Mouse (Mus musculus) thymus, adult 2 months (tissue): ENCODE results near the gene Pnpla6.

Experiments used
- CTCF ChIP-seq: fragments of 200-500 bp; IDR thresholded peaks from 2 replicates; pipeline ENCODE4 v1.5.1; 2012; ENCODE audit warnings: mild to moderate bottlenecking, control low read depth, low read length, moderate library complexity, borderline replicate concordance; ENCODE audit not compliant: control insufficient read depth, poor library complexity, insufficient read depth; ENCODE audit errors: extremely low read depth
- POLR2A ChIP-seq: fragments of 200-500 bp; IDR thresholded peaks from 2 replicates; pipeline ENCODE4 v1.6.1; 2012; ENCODE audit warnings: mild to moderate bottlenecking, low read length, control low read depth, moderate library complexity; ENCODE audit not compliant: control insufficient read depth, poor library complexity, insufficient read depth; ENCODE audit errors: extremely low read depth

GRCm38 (mm10) chr8:3576211-3576960 lies 61.2 kb downstream of the Pnpla6 start:
- TF ChIP-seq CTCF (no peak), POLR2A (no peak)
